Mouse (Mus musculus) adrenal gland, adult (tissue): ENCODE results near the gene Fpr1.
A peak's percentile ranks its signal among the peaks of the same experiment; 100 is the strongest.
"Not testable (repeated sequence)": the region's sequence is repeated elsewhere in the genome, so short reads cannot be mapped to it uniquely, and the experiment has no call there.

Source experiments
- DNase-seq, 2 experiments: peaks; one replicate each; pipeline ENCODE4 v3.0.0; 2022 to 2023; ENCODE audit warnings: low spot score in 1 of 2; ENCODE audit not compliant: inconsistent age in 2 of 2

The Fpr1 gene

GRCm38 (mm10) chr17:17883840-17884239, at the start of gene Fpr1:
TSS of gene Fpr1 (minus strand) at chr17:17883940.
- DNase-seq, result no peak

DNA sequence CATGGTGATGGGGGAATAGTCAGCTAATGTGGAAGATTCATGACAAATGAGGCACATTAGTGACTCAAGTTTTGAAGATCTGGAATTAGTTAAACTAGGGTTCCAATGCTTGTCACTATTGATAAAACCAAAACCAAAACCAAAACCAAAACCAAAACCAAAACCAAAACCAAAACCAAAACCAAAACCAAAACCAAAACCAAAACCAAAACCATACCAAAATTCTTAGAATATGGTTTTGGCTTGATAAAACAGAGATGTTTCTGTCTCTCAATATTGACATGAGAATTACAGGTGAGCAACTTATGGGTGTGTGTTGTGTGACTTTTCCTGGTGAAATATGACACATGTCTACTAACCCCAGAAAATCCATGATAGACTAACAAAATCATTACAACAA, 34.0 kb upstream of the Fpr1 start:
- no peak for DNase-seq

DNA sequence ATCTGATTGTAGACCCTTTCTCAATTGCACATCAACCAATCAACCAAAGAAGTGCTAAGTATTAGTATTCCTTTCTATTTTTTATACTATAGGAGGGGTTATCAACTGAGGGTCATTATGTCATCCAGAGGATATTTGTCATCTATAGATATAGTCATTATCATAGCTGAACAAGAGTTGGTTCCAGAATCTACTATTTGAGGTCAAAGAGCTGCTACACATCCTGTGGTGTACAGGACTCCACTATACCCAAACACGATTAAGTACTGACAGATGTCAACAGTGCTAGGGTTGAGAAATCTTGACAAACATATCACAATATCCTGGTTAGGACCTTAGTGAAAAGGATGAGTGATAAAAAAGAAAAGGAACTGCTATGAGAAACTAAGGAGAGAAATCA, 33.6 kb upstream of the Fpr1 start:
- DNase-seq, result no peak

GRCm38 (mm10) chr17:17912618-17913017, 28.9 kb upstream of the Fpr1 start:
- not testable (repeated sequence) for DNase-seq

GRCm38 (mm10) chr17:17909636-17910421, 26.1 kb upstream of the Fpr1 start:
- DNase-seq, result peak; percentile 89 to 95

DNA sequence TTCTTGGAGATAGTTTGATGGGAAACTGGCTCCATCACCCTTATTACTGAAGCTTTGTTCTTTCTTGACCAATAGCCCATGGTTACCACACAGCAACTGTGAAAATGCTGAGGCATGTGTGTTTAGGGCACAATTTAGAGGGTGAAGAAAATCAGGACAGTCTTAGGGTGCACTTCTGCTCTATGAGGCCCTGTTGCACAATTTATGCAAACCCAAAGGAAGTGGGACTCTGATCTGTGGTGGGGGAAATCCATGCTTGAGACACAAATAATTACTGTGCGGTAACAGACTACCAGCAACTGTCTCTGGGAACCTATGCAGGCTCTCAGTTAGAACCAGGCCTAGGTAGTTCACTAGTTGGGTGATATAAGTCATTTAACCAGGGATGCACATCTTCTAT, 17.0 kb upstream of the Fpr1 start:
- DNase-seq, result no peak

DNA sequence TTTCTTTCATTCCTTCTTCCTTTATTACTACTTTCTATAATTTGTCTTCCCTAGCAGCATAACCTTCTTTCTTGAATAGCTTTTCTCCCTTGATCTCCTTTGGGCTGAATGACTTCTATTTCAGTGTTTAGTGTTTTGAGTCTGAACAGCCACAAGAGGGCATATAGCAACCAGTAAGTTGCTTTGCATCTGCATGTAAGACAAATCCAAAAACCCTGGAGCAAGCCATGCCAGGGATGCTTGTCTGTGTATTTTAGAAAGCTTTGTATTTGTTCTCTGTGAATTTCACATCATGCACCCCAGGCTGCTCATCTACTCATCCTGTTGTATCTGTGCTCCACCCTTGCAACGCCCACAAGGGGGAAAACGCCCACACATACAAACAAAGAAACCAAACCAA, 15.5 kb upstream of the Fpr1 start:
- DNase-seq, result peak in 1 of 2 experiments; percentile 33

DNA sequence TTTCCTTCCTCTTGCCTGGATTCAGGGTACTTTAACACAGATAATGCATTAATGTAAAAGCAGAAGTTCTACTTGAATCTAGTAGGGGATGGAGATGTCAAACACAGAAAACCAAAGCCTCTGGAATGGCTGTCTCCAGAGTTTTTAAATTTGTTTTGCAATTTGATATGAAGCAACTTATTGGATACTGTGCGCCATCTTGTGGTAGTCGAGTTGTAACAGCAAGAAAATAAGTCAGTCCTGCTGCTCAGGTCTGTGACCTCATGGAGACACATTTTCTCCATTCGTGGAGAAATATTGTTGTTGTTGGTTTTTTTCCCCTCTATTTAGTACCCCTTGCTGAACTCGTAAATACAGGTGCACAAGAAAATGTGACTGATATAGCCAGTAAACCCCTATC, 12.3 kb upstream of the Fpr1 start:
- peak in 1 of 2 experiments; percentile 79 for DNase-seq

- no peak for DNase-seq
Measured at GRCm38 (mm10) chr17:17889732-17890425, 6.1 kb upstream of the Fpr1 start.

DNA sequence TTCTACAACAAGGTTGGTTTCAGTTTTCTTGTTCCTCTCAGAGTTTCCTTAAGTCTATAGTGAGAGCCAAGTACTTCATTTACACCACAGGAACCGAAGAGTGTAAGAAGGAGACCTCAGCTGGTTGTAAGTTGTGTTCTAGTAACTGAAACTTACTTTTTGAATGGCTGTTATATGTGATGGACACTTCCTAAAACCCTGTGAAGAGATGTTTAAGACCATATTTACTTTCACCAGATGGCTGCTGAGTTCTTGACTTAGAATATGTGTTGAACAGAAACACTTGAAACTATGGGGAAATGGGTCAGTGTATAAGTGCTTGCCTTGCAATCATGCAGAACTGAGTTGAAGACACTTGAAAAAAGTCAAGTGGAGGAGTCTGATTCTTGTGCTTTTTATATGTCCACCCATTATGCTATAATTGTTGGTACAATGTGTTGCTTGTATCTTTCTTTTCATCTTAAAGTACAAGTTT, 4.1 kb upstream of the Fpr1 start, which contains the start of the genes Fpr2 and Fpr3:
TSS of gene Fpr2 (plus strand) at position 51 of the 475 bp plus-strand sequence.
TSS of gene Fpr3 (plus strand) at position 79 of the 475 bp plus-strand sequence.
- DNase-seq, result no peak

DNA sequence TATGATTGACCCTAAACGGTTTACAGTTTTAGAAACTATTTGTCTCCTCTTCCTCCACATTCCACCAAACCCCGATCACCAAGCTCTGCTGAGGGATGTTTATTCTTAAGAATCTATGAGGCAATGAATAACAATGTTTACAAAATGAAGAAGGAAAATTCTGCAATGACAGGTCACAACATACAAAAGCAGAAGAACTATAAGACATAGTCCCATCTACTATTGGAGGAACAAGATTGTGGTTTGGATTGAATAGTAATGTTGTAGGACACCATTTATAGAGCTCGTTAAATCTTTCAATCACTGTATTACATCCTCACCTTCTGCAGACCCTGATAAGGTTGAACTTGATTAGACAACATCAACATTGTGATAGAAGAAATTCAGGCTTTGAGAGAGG, 1.1 kb downstream of the Fpr1 start:
- DNase-seq, result no peak

DNA sequence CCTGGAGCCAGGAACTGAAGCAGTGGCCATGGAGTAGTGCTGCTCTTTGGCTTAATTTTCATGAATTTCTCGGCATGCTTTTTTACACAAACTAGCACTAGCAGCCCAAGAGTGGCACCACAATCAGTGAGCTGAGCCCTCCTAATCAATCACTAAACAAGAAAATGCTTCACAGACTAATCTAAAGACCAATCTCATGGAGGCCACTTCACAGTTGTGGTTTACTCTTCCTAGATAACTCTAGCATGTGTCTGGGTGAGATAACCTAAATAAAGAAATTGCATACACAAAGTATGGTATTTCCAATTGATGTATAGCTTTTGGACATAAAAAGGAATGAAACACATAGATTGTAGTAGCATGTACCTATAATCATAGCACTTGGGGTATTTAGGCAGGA, 4.4 kb downstream of the Fpr1 start:
- DNase-seq, result no peak

- DNase-seq, result peak in 1 of 2 experiments; percentile 22
Measured at GRCm38 (mm10) chr17:17871697-17872096, 12.0 kb downstream of the Fpr1 start.

GRCm38 (mm10) chr17:17870892-17871550, 12.7 kb downstream of the Fpr1 start:
- DNase-seq, result peak in 1 of 2 experiments; percentile 17

- DNase-seq, result peak in 1 of 2 experiments; percentile 48
Measured at GRCm38 (mm10) chr17:17866801-17867469, 16.8 kb downstream of the Fpr1 start.

- DNase-seq, result no peak
Measured at GRCm38 (mm10) chr17:17865168-17865567, 18.6 kb downstream of the Fpr1 start.

DNA sequence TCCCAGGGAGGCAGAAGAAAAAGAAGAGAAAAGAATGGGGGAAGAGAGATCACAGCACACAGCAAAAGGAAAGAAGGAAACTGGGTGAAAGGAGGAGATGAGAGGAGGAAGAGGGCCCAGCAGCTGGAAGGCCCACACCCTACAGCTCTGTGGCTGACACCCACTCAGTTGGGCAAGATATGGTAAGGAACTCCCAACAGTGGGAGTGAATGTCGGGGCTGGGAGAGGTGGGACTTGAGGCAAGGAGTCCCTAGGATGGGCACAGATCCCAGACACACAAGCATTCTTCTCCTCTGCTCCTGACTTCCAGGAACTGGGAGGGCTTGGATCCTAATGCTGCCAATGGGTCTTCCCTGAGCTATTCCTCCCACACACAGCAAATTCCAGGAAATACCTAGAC, 21.4 kb downstream of the Fpr1 start:
- DNase-seq, result no peak

- no peak for DNase-seq
Measured at GRCm38 (mm10) chr17:17860110-17860509, 23.6 kb downstream of the Fpr1 start.

- DNase-seq, result no peak
Measured at GRCm38 (mm10) chr17:17857446-17857845, 26.3 kb downstream of the Fpr1 start.

DNA sequence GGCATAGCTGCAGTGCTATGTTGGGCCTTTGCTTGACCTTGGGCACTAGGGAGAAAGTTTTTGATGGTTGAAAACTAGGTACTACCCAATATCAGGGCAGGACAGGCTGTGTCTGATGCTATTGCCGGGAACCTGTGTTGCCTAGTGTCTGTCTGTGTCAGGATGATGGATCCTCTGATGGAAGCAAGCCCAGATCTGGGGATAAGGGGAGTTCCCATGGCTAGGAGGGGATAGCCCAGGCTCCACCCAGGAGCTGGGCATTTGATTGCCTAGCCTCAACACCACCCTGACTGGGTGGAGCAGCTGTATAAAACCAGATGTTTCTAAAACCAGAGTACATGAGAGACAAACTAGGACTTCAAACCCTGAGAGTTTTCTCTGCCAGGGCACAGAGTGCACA, 27.1 kb downstream of the Fpr1 start:
- DNase-seq, result no peak
